Mouse (Mus musculus): Measurements from ENCODE around the gene Slc39a11. TPM values are rescaled to one million over a fixed set of nuclear protein-coding genes. Genes with fewer than 3 reads are reported as not detected.

Gene Slc39a11
- polyA plus RNA-seq, 1 experiment from 2014 or later, result 15.1 TPM

GRCm38 (mm10) chr11:113682897-113683626 lies 33.2 kb upstream of the Slc39a11 start:
- no peaks in the 10 kb centered on the region for H3K36me3 ChIP-seq (ENCODE audit: insufficient read depth, low read length)
- H3K4me2 ChIP-seq (replicated peaks; ENCODE audit: low read depth, low read length), result peak overlapping the region; percentile 85
- no peaks in the 10 kb centered on the region for H3K9me3 ChIP-seq (ENCODE audit: low read length)
- ATAC-seq (peak; percentile 46), DNase-seq (ENCODE audit: low spot score) (peak; percentile 74)
- H3K9ac ChIP-seq (replicated peaks; ENCODE audit: low read depth), result peak overlapping the region; percentile 83
- no peak for TF ChIP-seq EP300 (IDR thresholded peaks at IDR 0.05)
- TF ChIP-seq CTCF (IDR thresholded peaks at IDR 0.05), result no peak
- H3K4me1 ChIP-seq (ENCODE audit: insufficient read depth, low read depth, low read length), result peaks cover 12% of the 10 kb centered on the region; the same call in 1 of the 2 replicates
- 6% methylated on average over 35 of the region's 38 CpGs for WGBS
- H3K4me3 ChIP-seq (ENCODE audit: low read depth, low read length), result peak overlapping the region; percentile 97
- H3K27ac ChIP-seq (ENCODE audit: low read length), result peak overlapping the region; percentile 98
- no peaks in the 10 kb centered on the region for H3K27me3 ChIP-seq (replicated peaks; ENCODE audit: insufficient read depth, low read length)

- Histone ChIP-seq H3K9me3 (ENCODE audit: low read length) (no peaks in the 10 kb centered on the region), H3K9ac (replicated peaks; ENCODE audit: low read depth) (no peak overlapping the region), H3K4me1 (ENCODE audit: insufficient read depth, low read depth, low read length) (peaks cover 12% of the 10 kb centered on the region; the same call in 1 of the 2 replicates), H3K27ac (ENCODE audit: low read length) (no peak overlapping the region), H3K27me3 (replicated peaks; ENCODE audit: insufficient read depth, low read length) (no peaks in the 10 kb centered on the region), H3K4me2 (replicated peaks; ENCODE audit: low read depth, low read length) (peak overlapping the region; percentile 85; the same call in 1 of the 2 replicates), H3K4me3 (ENCODE audit: low read depth, low read length) (no peak overlapping the region), H3K36me3 (ENCODE audit: insufficient read depth, low read length) (no peaks in the 10 kb centered on the region)
- TF ChIP-seq EP300 (IDR thresholded peaks at IDR 0.05) (no peak), CTCF (IDR thresholded peaks at IDR 0.05) (peak; percentile 20; the same call in 1 of the 2 replicates)
- DNase-seq (ENCODE audit: low spot score) (no peak), ATAC-seq (no peak)
Observed at GRCm38 (mm10) chr11:113681979-113682378, 32.1 kb upstream of the Slc39a11 start.

DNA sequence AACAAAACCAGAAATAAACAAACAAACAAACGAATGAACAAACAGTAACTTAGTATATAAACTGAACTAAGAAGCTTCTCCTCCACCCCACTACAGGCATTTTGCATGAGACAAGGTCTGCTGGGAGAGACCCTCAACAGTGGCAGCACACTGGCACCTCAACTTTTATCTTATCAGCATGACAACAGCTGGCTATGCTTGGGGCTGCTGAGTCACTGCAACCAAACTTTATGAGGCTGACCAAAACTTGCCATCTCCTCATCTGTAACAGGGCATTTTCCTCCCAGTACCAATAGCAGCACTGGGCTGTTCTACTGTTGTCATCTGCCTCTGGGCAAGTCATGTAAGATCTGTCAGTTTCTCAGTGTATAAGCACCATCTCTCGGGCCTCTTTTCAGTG lies 31.1 kb upstream of the Slc39a11 start:
- no peak overlapping the region for H3K27ac ChIP-seq (ENCODE audit: low read length)
- ATAC-seq, result no peak

GRCm38 (mm10) chr11:113678373-113678772 lies 28.5 kb upstream of the Slc39a11 start:
- ATAC-seq (peak; percentile 12; the same call in 1 of the 2 replicates), DNase-seq (ENCODE audit: low spot score) (no peak)
- no peak; the same call in 1 of the 2 replicates for TF ChIP-seq CTCF (IDR thresholded peaks at IDR 0.05)
- TF ChIP-seq EP300 (IDR thresholded peaks at IDR 0.05), result no peak
- Histone ChIP-seq H3K36me3 (ENCODE audit: insufficient read depth, low read length) (peaks cover 11% of the 10 kb centered on the region; the same call in 1 of the 2 replicates), H3K4me1 (ENCODE audit: insufficient read depth, low read depth, low read length) (peaks cover 10% of the 10 kb centered on the region; the same call in 1 of the 2 replicates), H3K27me3 (replicated peaks; ENCODE audit: insufficient read depth, low read length) (no peaks in the 10 kb centered on the region), H3K4me2 (replicated peaks; ENCODE audit: low read depth, low read length) (no peak overlapping the region), H3K9ac (replicated peaks; ENCODE audit: low read depth) (no peak overlapping the region), H3K9me3 (ENCODE audit: low read length) (no peaks in the 10 kb centered on the region), H3K27ac (ENCODE audit: low read length) (no peak overlapping the region), H3K4me3 (ENCODE audit: low read depth, low read length) (no peak overlapping the region)
- WGBS, result 70% methylated on average over 8 of the region's 8 CpGs

More for the DNA sequence above, 31.1 kb upstream of the Slc39a11 start:
- no peak overlapping the region for H3K4me2 ChIP-seq (replicated peaks; ENCODE audit: low read depth, low read length)
- H3K27me3 ChIP-seq (replicated peaks; ENCODE audit: insufficient read depth, low read length), result no peaks in the 10 kb centered on the region
- H3K9me3 ChIP-seq (ENCODE audit: low read length), result no peaks in the 10 kb centered on the region
- 71% methylated on average over 2 of the region's 2 CpGs for WGBS
- H3K4me1 ChIP-seq (ENCODE audit: insufficient read depth, low read depth, low read length), result peaks cover 12% of the 10 kb centered on the region; the same call in 1 of the 2 replicates
- H3K36me3 ChIP-seq (ENCODE audit: insufficient read depth, low read length), result 0 out of 2 replicates have a peak, but pooled peaks cover 3% of the 10 kb centered on the region
- H3K9ac ChIP-seq (replicated peaks; ENCODE audit: low read depth), result no peak overlapping the region
- DNase-seq (ENCODE audit: low spot score), result no peak
- TF ChIP-seq CTCF (IDR thresholded peaks at IDR 0.05) (no peak), EP300 (IDR thresholded peaks at IDR 0.05) (no peak)
- no peak overlapping the region for H3K4me3 ChIP-seq (ENCODE audit: low read depth, low read length)

DNA sequence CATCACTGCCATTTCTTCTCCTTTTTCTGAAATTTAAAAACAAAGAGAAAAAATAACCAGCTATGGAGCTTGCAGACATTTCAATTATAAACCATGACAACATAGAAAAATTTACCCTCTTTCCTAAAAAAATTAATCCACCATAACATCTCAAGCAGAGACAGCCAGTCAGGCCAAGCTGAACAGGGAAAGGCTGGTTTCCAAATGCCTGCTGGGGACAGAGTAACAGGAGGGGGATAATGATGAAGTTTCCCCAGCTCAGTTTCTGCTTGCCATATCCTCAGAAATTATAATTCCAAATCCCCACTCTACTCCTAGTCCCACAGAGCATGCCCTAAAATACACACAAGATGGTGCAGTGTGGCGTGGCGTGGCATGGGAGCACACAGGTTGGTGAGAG lies 27.5 kb upstream of the Slc39a11 start:
- H3K4me3 ChIP-seq (ENCODE audit: low read depth, low read length), result no peak overlapping the region
- no peak for TF ChIP-seq CTCF (IDR thresholded peaks at IDR 0.05)
- no peaks in the 10 kb centered on the region for H3K9me3 ChIP-seq (ENCODE audit: low read length)
- no peak overlapping the region for H3K27ac ChIP-seq (ENCODE audit: low read length)
- no peak for ATAC-seq
- H3K4me2 ChIP-seq (replicated peaks; ENCODE audit: low read depth, low read length), result no peak overlapping the region
- DNase-seq (ENCODE audit: low spot score), result no peak
- no peak overlapping the region for H3K9ac ChIP-seq (replicated peaks; ENCODE audit: low read depth)
- peaks cover 18% of the 10 kb centered on the region for H3K36me3 ChIP-seq (ENCODE audit: insufficient read depth, low read length)
- peaks cover 6% of the 10 kb centered on the region; the same call in 1 of the 2 replicates for H3K4me1 ChIP-seq (ENCODE audit: insufficient read depth, low read depth, low read length)
- H3K27me3 ChIP-seq (replicated peaks; ENCODE audit: insufficient read depth, low read length), result no peaks in the 10 kb centered on the region
- 91% methylated on average over 2 of the region's 2 CpGs for WGBS

DNA sequence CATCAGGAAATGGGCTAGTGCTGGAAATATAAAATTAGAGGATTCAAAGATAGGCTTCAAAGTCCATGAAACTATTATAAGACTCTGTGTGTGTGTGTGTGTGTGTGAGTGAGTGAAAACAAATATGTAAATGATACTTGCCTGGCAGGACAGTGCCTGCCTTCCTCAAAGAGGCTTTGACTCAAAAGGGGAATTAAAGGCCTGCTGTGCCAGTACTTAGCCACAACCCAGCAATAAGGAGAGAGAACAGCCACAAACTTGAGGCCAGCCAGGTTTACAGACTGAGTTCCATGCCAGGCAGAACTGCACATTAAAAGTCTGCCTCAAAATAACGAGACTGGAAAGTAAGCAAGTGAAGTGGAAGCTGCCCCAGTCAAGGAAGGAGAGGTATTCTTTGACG lies 27.0 kb upstream of the Slc39a11 start:
- 67% methylated on average over 2 of the region's 2 CpGs for WGBS
- Histone ChIP-seq H3K27ac (ENCODE audit: low read length) (no peak overlapping the region), H3K4me2 (replicated peaks; ENCODE audit: low read depth, low read length) (no peak overlapping the region), H3K27me3 (replicated peaks; ENCODE audit: insufficient read depth, low read length) (no peaks in the 10 kb centered on the region), H3K9ac (replicated peaks; ENCODE audit: low read depth) (no peak overlapping the region), H3K9me3 (ENCODE audit: low read length) (no peaks in the 10 kb centered on the region), H3K4me3 (ENCODE audit: low read depth, low read length) (no peak overlapping the region), H3K4me1 (ENCODE audit: insufficient read depth, low read depth, low read length) (peaks cover 5% of the 10 kb centered on the region; the same call in 1 of the 2 replicates), H3K36me3 (ENCODE audit: insufficient read depth, low read length) (peaks cover 18% of the 10 kb centered on the region)
- DNase-seq (ENCODE audit: low spot score) (no peak), ATAC-seq (no peak)
- TF ChIP-seq EP300 (IDR thresholded peaks at IDR 0.05) (no peak), CTCF (IDR thresholded peaks at IDR 0.05) (no peak)

All from lung, postnatal 0 days (tissue).